Mouse (Mus musculus) embryonic facial prominence, embryonic 13.5 days (tissue): ENCODE data around the gene A030003K21Rik. TPM values are rescaled to one million over a fixed set of nuclear protein-coding genes. Genes with fewer than 3 reads are reported as not detected.
"Not testable (repeated sequence)": the region's sequence is repeated elsewhere in the genome, so short reads cannot be mapped to it uniquely, and the experiment has no call there.

ENCODE experiments used
- ATAC-seq: fragments of 200-750 bp; cut with Nextera tagmentation; 2 replicates; pipeline ENCODE4 v1.8.0; 2017; ENCODE audit warnings: low read depth; ENCODE audit not compliant: insufficient number of reproducible peaks, insufficient read depth, low FRiP score, low TSS enrichment
- H3K27ac ChIP-seq: fragments of 300-500 bp; sonication (generic); 2 replicates; pipeline ENCODE4 v1.5.1; 2015; ENCODE audit warnings: moderate library complexity, mild to moderate bottlenecking, inconsistent platforms
- H3K27me3 ChIP-seq: fragments of 300-500 bp; sonication (generic); 2 replicates; pipeline ENCODE4 v1.6.1; 2015; ENCODE audit warnings: mild to moderate bottlenecking, inconsistent platforms
- H3K36me3 ChIP-seq: fragments of 300-500 bp; sonication (generic); 2 replicates; pipeline ENCODE4 v1.6.1; 2015; ENCODE audit warnings: mild to moderate bottlenecking, inconsistent platforms
- H3K4me1 ChIP-seq: fragments of 300-500 bp; sonication (generic); 2 replicates; pipeline ENCODE4 v1.6.1; 2015; ENCODE audit warnings: inconsistent platforms
- H3K4me2 ChIP-seq: fragments of 300-500 bp; sonication (generic); 2 replicates; pipeline ENCODE4 v1.6.1; 2015; ENCODE audit warnings: moderate library complexity, mild to moderate bottlenecking, inconsistent platforms
- H3K4me3 ChIP-seq: fragments of 300-500 bp; sonication (generic); 2 replicates; pipeline ENCODE4 v1.5.1; 2015; ENCODE audit warnings: mild to moderate bottlenecking, inconsistent platforms
- H3K9ac ChIP-seq: fragments of 300-500 bp; sonication (generic); 2 replicates; pipeline ENCODE4 v1.6.1; 2015; ENCODE audit warnings: mild to moderate bottlenecking, inconsistent platforms
- H3K9me3 ChIP-seq: fragments of 300-500 bp; sonication (generic); 2 replicates; pipeline ENCODE4 v1.6.1; 2016; ENCODE audit warnings: inconsistent platforms
- WGBS: fragments of 180-500 bp; shearing (Covaris S2); methylation state at CpG from one replicate; pipeline ENCODE4 v1.1.7; 2015; ENCODE audit warnings: mixed read lengths; 5-methylcytosine and 5-hydroxymethylcytosine counted together
- polyA plus RNA-seq: library from polyadenylated mRNA; unstranded; fragments of >200 nt; fragmentation: Nextera tagmentation; extraction: Ambion mirVana; gene quantifications from 2 replicates; pipeline ENCODE4 v1.2.1, GENCODE M21; 2015

A030003K21Rik gene
- not detected in 2 replicates for polyA plus RNA-seq

- no CpG with 5 or more reads among the region's 6 CpGs for WGBS
- H3K36me3 ChIP-seq, H3K9ac ChIP-seq, H3K9me3 ChIP-seq, H3K4me3 ChIP-seq, H3K27me3 ChIP-seq, H3K4me2 ChIP-seq, ATAC-seq, H3K27ac ChIP-seq, H3K4me1 ChIP-seq: not testable (repeated sequence)
These were observed at the start of gene A030003K21Rik for GRCm38 (mm10) chr1:82943295-82943694. Gene A030003K21Rik (minus strand): TSS chr1:82943388.

GRCm38 (mm10) chr1:82992093-82992492, 48.9 kb upstream of the A030003K21Rik start:
- 91% methylated on average over 6 of the region's 6 CpGs for WGBS
- no peak overlapping the region for H3K4me3 ChIP-seq
- no peaks in the 10 kb centered on the region for H3K27me3 ChIP-seq
- H3K4me2 ChIP-seq, result no peak overlapping the region
- H3K9ac ChIP-seq, result no peak overlapping the region
- no peaks in the 10 kb centered on the region for H3K4me1 ChIP-seq
- H3K9me3 ChIP-seq, result no peaks in the 10 kb centered on the region
- no peak for ATAC-seq
- no peak overlapping the region for H3K27ac ChIP-seq
- no peaks in the 10 kb centered on the region for H3K36me3 ChIP-seq

GRCm38 (mm10) chr1:82991596-82991995, 48.4 kb upstream of the A030003K21Rik start:
- H3K4me2 ChIP-seq, result no peak overlapping the region
- H3K9ac ChIP-seq, result no peak overlapping the region
- 77% methylated on average over 3 of the region's 3 CpGs for WGBS
- no peak overlapping the region for H3K27ac ChIP-seq
- ATAC-seq, result no peak
- no peaks in the 10 kb centered on the region for H3K27me3 ChIP-seq
- H3K9me3 ChIP-seq, result no peaks in the 10 kb centered on the region
- no peaks in the 10 kb centered on the region for H3K36me3 ChIP-seq
- no peak overlapping the region for H3K4me3 ChIP-seq
- no peaks in the 10 kb centered on the region for H3K4me1 ChIP-seq

- Histone ChIP-seq H3K36me3 (no peaks in the 10 kb centered on the region), H3K27ac (no peak overlapping the region), H3K9ac (no peak overlapping the region), H3K4me1 (no peaks in the 10 kb centered on the region), H3K4me3 (no peak overlapping the region), H3K4me2 (no peak overlapping the region), H3K27me3 (no peaks in the 10 kb centered on the region), H3K9me3 (no peaks in the 10 kb centered on the region)
- WGBS, result 72% methylated on average over 4 of the region's 4 CpGs
- ATAC-seq, result no peak
These were observed 47.9 kb upstream of the A030003K21Rik start for GRCm38 (mm10) chr1:82991062-82991461.

- H3K4me2 ChIP-seq, result no peak overlapping the region
- no peaks in the 10 kb centered on the region for H3K4me1 ChIP-seq
- ATAC-seq, result no peak
- no peak overlapping the region for H3K27ac ChIP-seq
- WGBS, result 33% methylated on average over 4 of the region's 4 CpGs
- H3K9ac ChIP-seq, result no peak overlapping the region
- H3K4me3 ChIP-seq, result no peak overlapping the region
- H3K27me3 ChIP-seq, result no peaks in the 10 kb centered on the region
- no peaks in the 10 kb centered on the region for H3K9me3 ChIP-seq
- no peaks in the 10 kb centered on the region for H3K36me3 ChIP-seq
These were observed 44.5 kb upstream of the A030003K21Rik start for GRCm38 (mm10) chr1:82987530-82988198.

- Histone ChIP-seq H3K27ac (no peak overlapping the region), H3K36me3 (no peaks in the 10 kb centered on the region)
- WGBS, result 93% methylated on average over 6 of the region's 6 CpGs
These were observed 43.5 kb upstream of the A030003K21Rik start for GRCm38 (mm10) chr1:82986738-82987137.

GRCm38 (mm10) chr1:82977840-82978239, 34.7 kb upstream of the A030003K21Rik start:
- Histone ChIP-seq H3K4me2 (no peak overlapping the region), H3K4me3 (no peak overlapping the region), H3K27me3 (no peaks in the 10 kb centered on the region), H3K4me1 (no peaks in the 10 kb centered on the region), H3K9ac (no peak overlapping the region), H3K27ac (no peak overlapping the region), H3K9me3 (no peaks in the 10 kb centered on the region), H3K36me3 (no peaks in the 10 kb centered on the region)
- no peak for ATAC-seq

More at GRCm38 (mm10) chr1:82986738-82987137, 43.5 kb upstream of the A030003K21Rik start:
- Histone ChIP-seq H3K4me2 (no peak overlapping the region), H3K9me3 (no peaks in the 10 kb centered on the region), H3K4me3 (no peak overlapping the region), H3K27me3 (no peaks in the 10 kb centered on the region), H3K4me1 (no peaks in the 10 kb centered on the region), H3K9ac (no peak overlapping the region)
- ATAC-seq, result no peak

- WGBS, result 71% methylated on average over 5 of the region's 5 CpGs
- Histone ChIP-seq H3K9me3 (no peaks in the 10 kb centered on the region), H3K27me3 (no peaks in the 10 kb centered on the region), H3K4me3 (no peak overlapping the region), H3K36me3 (no peaks in the 10 kb centered on the region), H3K4me1 (no peaks in the 10 kb centered on the region), H3K27ac (no peak overlapping the region), H3K9ac (no peak overlapping the region), H3K4me2 (no peak overlapping the region)
- ATAC-seq, result no peak
These were observed 32.6 kb upstream of the A030003K21Rik start for GRCm38 (mm10) chr1:82975750-82976149.

- ATAC-seq, result no peak
- Histone ChIP-seq H3K9me3 (no peaks in the 10 kb centered on the region), H3K9ac (no peak overlapping the region), H3K4me1 (no peaks in the 10 kb centered on the region), H3K27me3 (no peaks in the 10 kb centered on the region), H3K4me2 (no peak overlapping the region), H3K36me3 (no peaks in the 10 kb centered on the region), H3K27ac (no peak overlapping the region), H3K4me3 (no peak overlapping the region)
- 85% methylated on average over 9 of the region's 9 CpGs for WGBS
These were observed 31.2 kb upstream of the A030003K21Rik start for GRCm38 (mm10) chr1:82974342-82974741.

- WGBS, result 67% methylated on average over 6 of the region's 6 CpGs
- no peaks in the 10 kb centered on the region for H3K36me3 ChIP-seq
- H3K4me3 ChIP-seq, result no peak overlapping the region
- H3K27me3 ChIP-seq, result no peaks in the 10 kb centered on the region
- H3K27ac ChIP-seq, result no peak overlapping the region
- no peaks in the 10 kb centered on the region for H3K4me1 ChIP-seq
- H3K9ac ChIP-seq, result no peak overlapping the region
- no peak overlapping the region for H3K4me2 ChIP-seq
- no peak for ATAC-seq
- no peaks in the 10 kb centered on the region for H3K9me3 ChIP-seq
These were observed 30.7 kb upstream of the A030003K21Rik start for GRCm38 (mm10) chr1:82973901-82974300.

GRCm38 (mm10) chr1:82973244-82973643, 30.1 kb upstream of the A030003K21Rik start:
- no peak for ATAC-seq
- H3K27ac ChIP-seq, result no peak overlapping the region
- H3K4me3 ChIP-seq, result no peak overlapping the region
- H3K9ac ChIP-seq, result no peak overlapping the region
- no peaks in the 10 kb centered on the region for H3K4me1 ChIP-seq
- H3K9me3 ChIP-seq, result no peaks in the 10 kb centered on the region
- 90% methylated on average over 1 of the region's 1 CpGs for WGBS
- no peaks in the 10 kb centered on the region for H3K36me3 ChIP-seq
- H3K4me2 ChIP-seq, result no peak overlapping the region
- H3K27me3 ChIP-seq, result no peaks in the 10 kb centered on the region

GRCm38 (mm10) chr1:82972046-82972445, 28.9 kb upstream of the A030003K21Rik start:
- no peak overlapping the region for H3K4me2 ChIP-seq
- H3K27me3 ChIP-seq, result no peaks in the 10 kb centered on the region
- H3K9me3 ChIP-seq, result no peaks in the 10 kb centered on the region
- H3K4me1 ChIP-seq, result no peaks in the 10 kb centered on the region
- no peak overlapping the region for H3K9ac ChIP-seq
- no peaks in the 10 kb centered on the region for H3K36me3 ChIP-seq
- ATAC-seq, result no peak
- no peak overlapping the region for H3K4me3 ChIP-seq
- H3K27ac ChIP-seq, result no peak overlapping the region
- 63% methylated on average over 4 of the region's 4 CpGs for WGBS
